Mouse (Mus musculus) limb, embryonic 10.5 days (tissue): ENCODE data around the gene Onecut3. TPM values are rescaled to one million over a fixed set of nuclear protein-coding genes. Genes with fewer than 3 reads are reported as not detected.

Experiments
- DNase-seq: peaks from one replicate; pipeline ENCODE4 v3.0.0-alpha.2; 2017; ENCODE audit warnings: low spot score
- H3K27ac ChIP-seq: fragments of 300-500 bp; sonication (generic); 2 replicates; pipeline ENCODE4 v1.5.1; 2016; ENCODE audit warnings: mild to moderate bottlenecking
- H3K27me3 ChIP-seq: fragments of 300-500 bp; sonication (generic); 2 replicates; pipeline ENCODE4 v1.6.1; 2016; ENCODE audit warnings: low read depth, mild to moderate bottlenecking; ENCODE audit not compliant: poor library complexity, severe bottlenecking
- H3K36me3 ChIP-seq: fragments of 300-500 bp; sonication (generic); 2 replicates; pipeline ENCODE4 v1.6.1; 2016; ENCODE audit warnings: mild to moderate bottlenecking, moderate library complexity
- H3K4me1 ChIP-seq: fragments of 300-500 bp; sonication (generic); 2 replicates; pipeline ENCODE4 v1.6.1; 2016
- H3K4me3 ChIP-seq: fragments of 300-500 bp; sonication (generic); 2 replicates; pipeline ENCODE4 v1.5.1; 2016; ENCODE audit warnings: mild to moderate bottlenecking, moderate library complexity
- H3K9me3 ChIP-seq: fragments of 300-500 bp; sonication (generic); replicated peaks from 2 replicates; pipeline ENCODE4 v1.6.1; 2016; ENCODE audit warnings: mild to moderate bottlenecking
- WGBS: fragments of 180-500 bp; shearing (Covaris S2); methylation state at CpG from one replicate; pipeline ENCODE4 v1.1.7; 2016; 5-methylcytosine and 5-hydroxymethylcytosine counted together
- polyA plus RNA-seq: library from polyadenylated mRNA; unstranded; fragments of >200 nt; fragmentation: Nextera tagmentation; extraction: Ambion mirVana; gene quantifications from 2 replicates; pipeline ENCODE4 v1.2.1, GENCODE M21; 2016

The Onecut3 gene
- polyA plus RNA-seq, 1 experiment from 2014 or later, result not detected

DNA sequence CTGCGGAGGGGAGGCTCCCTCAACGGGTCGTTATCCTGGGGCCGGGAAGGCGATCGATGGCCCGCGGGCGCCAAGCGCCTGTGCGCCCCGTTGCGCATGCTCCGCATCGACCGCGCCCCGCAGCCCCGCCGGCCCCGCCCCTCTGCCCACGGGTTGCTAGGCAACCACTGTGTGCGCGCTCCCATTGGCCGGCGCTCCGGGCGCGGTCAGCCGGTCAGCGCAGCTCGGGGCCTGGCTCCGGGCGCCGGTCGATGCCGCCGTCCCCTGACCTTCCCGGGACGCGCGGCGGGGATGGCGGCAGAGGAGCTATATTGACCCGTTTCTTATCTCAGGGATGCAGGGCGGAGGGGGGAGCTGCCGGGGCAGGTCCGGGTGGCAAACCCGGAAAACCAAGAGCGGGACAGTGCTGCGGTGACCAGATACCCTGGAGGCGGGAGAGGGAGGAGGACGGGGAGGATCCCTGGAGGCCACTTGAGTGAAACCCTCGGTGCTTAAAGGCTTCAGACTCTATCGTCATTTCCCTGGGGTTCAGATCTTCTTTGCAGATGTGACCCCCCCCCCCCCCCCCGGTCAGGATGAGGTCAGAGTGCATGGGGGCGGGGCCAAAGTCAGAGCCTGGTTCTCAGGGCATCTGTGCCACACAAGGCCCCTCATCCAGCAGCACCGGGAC lies 19.2 kb upstream of the Onecut3 start:
- peak; percentile 97 for DNase-seq
- no peaks in the 10 kb centered on the region for H3K9me3 ChIP-seq
- no peaks in the 10 kb centered on the region for H3K36me3 ChIP-seq
- peak overlapping the region; percentile 64 for H3K4me3 ChIP-seq
- H3K27ac ChIP-seq, result peak overlapping the region; percentile 82
- under 1% methylated on average over 58 of the region's 58 CpGs for WGBS
- peaks cover 59% of the 10 kb centered on the region for H3K27me3 ChIP-seq
- peaks cover 27% of the 10 kb centered on the region for H3K4me1 ChIP-seq

GRCm38 (mm10) chr10:80478531-80478930 lies 16.1 kb upstream of the Onecut3 start:
- H3K4me1 ChIP-seq, result peaks cover 22% of the 10 kb centered on the region

DNA sequence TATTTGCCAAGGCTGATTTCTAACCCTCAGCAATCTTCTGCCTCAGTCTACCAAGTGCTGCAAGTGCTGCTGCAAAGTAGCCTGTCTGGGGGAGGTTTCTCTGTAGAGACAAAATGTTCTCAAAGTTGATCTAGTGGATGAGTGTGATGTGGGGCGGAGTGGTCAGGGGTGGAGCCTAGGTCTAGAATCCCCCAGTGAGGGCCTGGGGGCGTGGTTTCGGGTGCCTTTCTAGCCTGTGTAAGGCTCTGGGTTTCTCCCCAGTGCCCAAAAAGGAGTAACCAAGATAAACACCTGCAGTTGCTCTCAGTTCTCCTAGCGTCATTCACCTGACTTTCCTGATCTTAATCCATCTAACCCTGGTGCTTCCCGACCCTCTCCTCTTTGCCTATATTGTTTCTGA lies 13.6 kb upstream of the Onecut3 start:
- no peaks in the 10 kb centered on the region for H3K36me3 ChIP-seq
- no peak for DNase-seq
- no peaks in the 10 kb centered on the region for H3K9me3 ChIP-seq
- WGBS, result 12% methylated on average over 5 of the region's 5 CpGs
- no peak overlapping the region for H3K4me3 ChIP-seq
- peaks cover 71% of the 10 kb centered on the region for H3K27me3 ChIP-seq
- H3K4me1 ChIP-seq, result peaks cover 14% of the 10 kb centered on the region; the same call in 1 of the 2 replicates
- no peak overlapping the region for H3K27ac ChIP-seq

More at GRCm38 (mm10) chr10:80478531-80478930, 16.1 kb upstream of the Onecut3 start:
- Histone ChIP-seq H3K27ac (no peak overlapping the region), H3K27me3 (peaks cover 59% of the 10 kb centered on the region), H3K9me3 (no peaks in the 10 kb centered on the region), H3K4me3 (no peak overlapping the region), H3K36me3 (no peaks in the 10 kb centered on the region)
- DNase-seq, result no peak
- WGBS, result 74% methylated on average over 5 of the region's 5 CpGs

- no peaks in the 10 kb centered on the region for H3K36me3 ChIP-seq
- no peak for DNase-seq
- H3K4me3 ChIP-seq, result no peak overlapping the region
- H3K27me3 ChIP-seq, result peaks cover 100% of the 10 kb centered on the region
- 81% methylated on average over 7 of the region's 7 CpGs for WGBS
- H3K27ac ChIP-seq, result no peak overlapping the region
- H3K9me3 ChIP-seq, result no peaks in the 10 kb centered on the region
- peaks cover 12% of the 10 kb centered on the region for H3K4me1 ChIP-seq
Measured at GRCm38 (mm10) chr10:80486862-80487379, 7.7 kb upstream of the Onecut3 start.

DNA sequence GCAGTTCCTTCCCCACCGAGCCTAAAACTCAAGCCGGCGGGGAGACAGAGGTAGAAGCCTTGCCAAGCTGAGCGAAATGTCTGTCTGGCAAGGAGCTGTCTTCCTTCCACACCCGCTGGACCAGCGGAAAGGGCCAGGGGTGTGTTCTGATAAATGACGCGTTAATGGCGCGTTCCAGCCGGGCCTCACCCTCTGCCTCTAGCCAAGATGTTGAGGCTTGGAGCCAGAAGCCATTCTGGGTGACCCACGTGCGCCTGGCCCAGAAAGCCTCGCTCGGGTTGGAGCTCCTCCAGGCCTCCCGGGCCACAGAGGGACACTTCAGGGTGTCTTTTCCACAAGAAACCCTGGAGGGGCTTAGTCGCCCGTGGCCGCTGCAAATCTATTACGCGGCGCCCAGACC lies 4.6 kb upstream of the Onecut3 start:
- WGBS, result 1% methylated on average over 22 of the region's 22 CpGs
- no peaks in the 10 kb centered on the region for H3K9me3 ChIP-seq
- H3K4me1 ChIP-seq, result peaks cover 15% of the 10 kb centered on the region
- no peaks in the 10 kb centered on the region for H3K36me3 ChIP-seq
- peaks cover 100% of the 10 kb centered on the region for H3K27me3 ChIP-seq
- no peak overlapping the region for H3K27ac ChIP-seq
- H3K4me3 ChIP-seq, result 0 out of 2 replicates have a peak overlapping the region, but pooled peaks have one; percentile 13
- DNase-seq, result no peak

DNA sequence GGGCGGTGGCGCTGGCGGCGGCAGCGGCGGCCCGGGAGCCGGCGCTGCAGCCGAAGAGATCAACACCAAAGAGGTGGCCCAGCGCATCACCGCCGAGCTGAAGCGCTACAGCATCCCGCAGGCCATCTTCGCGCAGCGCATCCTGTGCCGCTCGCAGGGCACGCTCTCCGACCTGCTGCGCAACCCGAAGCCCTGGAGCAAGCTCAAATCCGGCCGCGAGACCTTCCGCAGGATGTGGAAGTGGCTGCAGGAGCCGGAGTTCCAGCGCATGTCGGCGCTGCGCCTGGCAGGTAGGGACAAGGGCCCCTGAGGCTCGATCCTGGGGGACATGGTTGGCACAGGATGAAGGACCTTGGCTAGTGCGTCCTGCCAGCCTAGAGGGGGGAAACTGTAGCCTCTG lies 1.3 kb downstream of the Onecut3 start:
- H3K4me1 ChIP-seq, result peaks cover 41% of the 10 kb centered on the region
- no peaks in the 10 kb centered on the region for H3K36me3 ChIP-seq
- H3K27me3 ChIP-seq, result peaks cover 100% of the 10 kb centered on the region
- WGBS, result 6% methylated on average over 35 of the region's 35 CpGs
- no peak overlapping the region for H3K27ac ChIP-seq
- DNase-seq, result peak; percentile 59
- no peaks in the 10 kb centered on the region for H3K9me3 ChIP-seq
- H3K4me3 ChIP-seq, result peak overlapping the region; percentile 49

DNA sequence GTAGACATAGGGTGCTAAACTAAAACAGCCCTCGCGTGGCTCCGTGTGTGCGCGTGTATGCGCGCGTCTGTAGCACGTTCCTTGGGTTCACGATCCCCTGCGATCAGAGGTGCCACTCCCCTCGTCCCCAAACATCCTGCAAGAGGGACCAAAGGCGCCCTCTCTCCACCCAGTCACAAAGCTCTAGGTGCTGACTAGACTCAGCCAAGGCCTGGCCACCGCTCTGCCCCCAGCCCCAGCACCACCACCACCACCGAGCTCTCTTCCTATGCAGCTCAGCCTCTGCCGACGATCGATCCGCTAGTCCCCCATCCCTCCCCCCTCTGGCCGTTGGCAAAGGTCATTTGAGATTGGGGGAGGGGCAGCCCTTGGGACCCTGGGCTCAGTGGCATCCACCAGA lies 1.8 kb downstream of the Onecut3 start:
- no peak for DNase-seq
- under 1% methylated on average over 20 of the region's 20 CpGs for WGBS
- Histone ChIP-seq H3K36me3 (no peaks in the 10 kb centered on the region), H3K9me3 (no peaks in the 10 kb centered on the region), H3K27me3 (peaks cover 100% of the 10 kb centered on the region), H3K4me3 (peak overlapping the region; percentile 49; the same call in 1 of the 2 replicates), H3K27ac (no peak overlapping the region), H3K4me1 (peaks cover 43% of the 10 kb centered on the region)

DNA sequence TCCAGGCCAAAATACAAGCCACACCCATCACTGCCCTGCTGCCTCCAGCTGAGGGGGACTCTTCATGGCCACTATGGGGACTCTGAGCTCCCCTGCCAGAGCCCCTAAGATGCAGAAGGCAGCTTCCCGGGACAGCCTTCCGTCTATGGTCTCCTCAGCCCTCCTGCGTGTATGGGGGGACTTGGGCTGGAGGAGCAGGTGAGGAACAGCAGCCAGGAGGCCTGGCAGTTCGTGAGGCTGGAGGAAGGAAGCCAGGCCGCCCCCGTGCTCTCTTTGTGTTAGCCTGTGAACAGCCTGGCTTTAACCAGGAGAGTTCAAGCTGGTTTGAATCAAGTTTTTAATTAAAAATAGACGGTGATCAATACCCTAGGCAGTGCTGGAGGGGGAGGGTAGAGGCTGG lies 7.7 kb downstream of the Onecut3 start:
- Histone ChIP-seq H3K36me3 (no peaks in the 10 kb centered on the region), H3K9me3 (no peaks in the 10 kb centered on the region), H3K27ac (no peak overlapping the region), H3K4me1 (peaks cover 30% of the 10 kb centered on the region), H3K27me3 (peaks cover 100% of the 10 kb centered on the region), H3K4me3 (peak overlapping the region; percentile 19; the same call in 1 of the 2 replicates)
- under 1% methylated on average over 7 of the region's 7 CpGs for WGBS
- peak; percentile 56 for DNase-seq

DNA sequence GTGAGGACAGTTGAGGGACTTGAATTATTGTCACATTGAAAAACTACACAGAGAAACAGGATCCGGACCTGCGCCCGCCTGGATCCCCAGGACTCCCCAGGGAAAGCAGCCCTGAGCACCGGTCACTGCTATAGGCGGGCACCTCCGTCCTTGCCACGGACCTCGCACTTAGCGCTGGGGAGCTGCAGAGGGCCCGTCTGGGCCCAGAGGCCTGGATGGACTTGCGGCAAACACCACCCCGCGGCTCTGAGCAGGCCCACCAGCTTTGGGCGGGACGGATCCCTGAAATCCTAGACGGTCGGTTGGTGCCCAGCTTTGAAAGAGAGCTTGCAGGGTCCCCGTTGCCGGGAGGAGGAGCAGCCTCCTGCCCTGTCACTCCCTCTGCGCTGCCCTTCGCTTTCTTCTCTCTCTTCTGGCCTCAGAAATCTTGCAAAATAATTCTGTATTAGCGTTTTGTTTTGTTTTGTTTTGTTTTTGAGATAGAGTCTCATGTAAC lies 8.2 kb downstream of the Onecut3 start:
- 1% methylated on average over 22 of the region's 22 CpGs for WGBS
- Histone ChIP-seq H3K9me3 (no peaks in the 10 kb centered on the region), H3K4me1 (peaks cover 26% of the 10 kb centered on the region), H3K27me3 (peaks cover 100% of the 10 kb centered on the region), H3K36me3 (no peaks in the 10 kb centered on the region), H3K4me3 (peak overlapping the region; percentile 19; the same call in 1 of the 2 replicates), H3K27ac (no peak overlapping the region)
- DNase-seq, result peak; percentile 59

DNA sequence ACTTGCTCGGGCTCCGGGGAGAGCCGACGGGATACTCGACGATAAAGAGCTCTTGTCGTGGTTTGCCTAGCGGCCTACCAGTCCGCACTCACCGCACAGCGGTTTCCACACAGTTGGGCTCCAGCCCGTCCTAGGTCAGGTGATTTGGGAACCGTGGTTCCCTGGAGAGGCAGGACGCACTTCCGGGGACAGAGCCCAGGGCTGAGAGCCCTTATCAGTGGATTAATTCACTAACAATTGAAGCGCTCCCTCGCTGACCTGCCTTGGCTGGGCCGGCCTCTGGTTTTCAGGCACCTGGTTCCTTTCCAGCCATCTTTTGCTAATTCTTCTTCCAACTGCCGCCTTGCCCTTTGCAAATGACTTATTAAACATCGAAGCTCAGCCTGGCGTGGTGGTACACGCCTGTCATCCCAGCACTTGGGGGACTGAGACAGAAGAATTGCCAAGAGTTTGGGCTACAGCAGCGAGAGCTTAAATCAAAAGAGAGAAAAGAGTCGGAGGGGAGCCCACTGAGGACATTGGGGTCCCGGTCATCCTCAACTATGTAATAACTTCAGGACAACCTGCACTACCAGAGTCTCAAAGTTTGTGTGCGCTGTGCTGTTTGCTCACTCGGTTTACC lies 9.1 kb downstream of the Onecut3 start:
- WGBS, result 1% methylated on average over 27 of the region's 27 CpGs
- Histone ChIP-seq H3K36me3 (no peaks in the 10 kb centered on the region), H3K4me1 (peaks cover 24% of the 10 kb centered on the region), H3K4me3 (no peak overlapping the region), H3K27ac (no peak overlapping the region), H3K27me3 (peaks cover 100% of the 10 kb centered on the region), H3K9me3 (no peaks in the 10 kb centered on the region)
- no peak for DNase-seq

DNA sequence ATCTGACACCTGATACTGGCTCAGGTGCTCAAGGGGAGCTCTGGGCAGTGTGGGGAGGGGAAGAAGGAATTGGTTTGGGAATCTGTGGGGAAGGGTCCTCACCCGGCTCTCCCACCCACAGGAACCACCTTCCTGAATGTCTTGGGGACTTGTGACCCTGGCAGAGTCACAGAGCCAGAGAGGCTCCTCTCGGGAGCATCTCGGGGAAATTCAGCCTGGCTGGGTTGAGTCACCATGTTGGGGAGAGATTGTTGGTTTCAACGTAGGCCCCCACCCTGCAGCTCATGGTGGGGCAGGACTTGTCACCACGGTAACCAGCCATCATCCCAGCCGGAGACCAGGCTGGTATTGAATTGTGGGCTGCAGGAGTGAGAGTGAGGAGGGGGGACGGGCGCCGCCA lies 10.1 kb downstream of the Onecut3 start:
- Histone ChIP-seq H3K27ac (no peak overlapping the region), H3K4me1 (peaks cover 28% of the 10 kb centered on the region), H3K9me3 (no peaks in the 10 kb centered on the region), H3K36me3 (no peaks in the 10 kb centered on the region), H3K27me3 (peaks cover 98% of the 10 kb centered on the region), H3K4me3 (no peak overlapping the region)
- DNase-seq, result no peak
- WGBS, result 6% methylated on average over 9 of the region's 9 CpGs

- Histone ChIP-seq H3K4me1 (peaks cover 24% of the 10 kb centered on the region), H3K27me3 (peaks cover 98% of the 10 kb centered on the region), H3K27ac (no peak overlapping the region), H3K9me3 (no peaks in the 10 kb centered on the region), H3K4me3 (no peak overlapping the region), H3K36me3 (no peaks in the 10 kb centered on the region)
- under 1% methylated on average over 11 of the region's 11 CpGs for WGBS
- peak; percentile 88 for DNase-seq
Measured at GRCm38 (mm10) chr10:80506222-80506621, 11.6 kb downstream of the Onecut3 start.
